Mouse (Mus musculus) Muller cell, postnatal 12 days (primary cell): Measurements from ENCODE around the gene Nfia.

Experiments used
- DNase-seq: peaks from one replicate; pipeline ENCODE4 v3.0.0-alpha.2; 2015; ENCODE audit errors: inconsistent ontology term

Nfia gene

GRCm38 (mm10) chr4:98101153-98102096, 328.9 kb downstream of the Nfia start:
- DNase-seq = no peak

GRCm38 (mm10) chr4:98102625-98103336, 330.2 kb downstream of the Nfia start:
- no peak for DNase-seq

GRCm38 (mm10) chr4:98103337-98103666, 330.8 kb downstream of the Nfia start:
- no peak for DNase-seq

- DNase-seq = no peak
Observed at GRCm38 (mm10) chr4:98104161-98104560, 331.6 kb downstream of the Nfia start.

GRCm38 (mm10) chr4:98104911-98105702, 332.6 kb downstream of the Nfia start:
- peak; percentile 41 for DNase-seq

GRCm38 (mm10) chr4:98105971-98106370, 333.4 kb downstream of the Nfia start:
- no peak for DNase-seq

- no peak for DNase-seq
Observed at GRCm38 (mm10) chr4:98106445-98107092, 334.0 kb downstream of the Nfia start.

GRCm38 (mm10) chr4:98107093-98107453, 334.5 kb downstream of the Nfia start:
- no peak for DNase-seq

GRCm38 (mm10) chr4:98107936-98108675, 335.6 kb downstream of the Nfia start:
- no peak for DNase-seq

- peak; percentile 88 for DNase-seq
Observed at GRCm38 (mm10) chr4:98108676-98109016, 336.1 kb downstream of the Nfia start.

GRCm38 (mm10) chr4:98109064-98109463, 336.5 kb downstream of the Nfia start:
- peak; percentile 84 for DNase-seq

- DNase-seq = no peak
Observed at GRCm38 (mm10) chr4:98109911-98110310, 337.4 kb downstream of the Nfia start.

GRCm38 (mm10) chr4:98113289-98114024, 340.9 kb downstream of the Nfia start:
- DNase-seq = no peak

GRCm38 (mm10) chr4:98114966-98115365, 342.4 kb downstream of the Nfia start:
- DNase-seq = no peak

GRCm38 (mm10) chr4:98115401-98115800, 342.9 kb downstream of the Nfia start:
- no peak for DNase-seq

GRCm38 (mm10) chr4:98116046-98116445, 343.5 kb downstream of the Nfia start:
- DNase-seq = no peak

- DNase-seq = no peak
Observed at GRCm38 (mm10) chr4:98118126-98118525, 345.6 kb downstream of the Nfia start.

- DNase-seq = no peak
Observed at GRCm38 (mm10) chr4:98118761-98119675, 346.5 kb downstream of the Nfia start.

- no peak for DNase-seq
Observed at GRCm38 (mm10) chr4:98119949-98120531, 347.5 kb downstream of the Nfia start.
